Mouse (Mus musculus): Measurements from ENCODE around the gene Ramac.

The Ramac gene

DNA sequence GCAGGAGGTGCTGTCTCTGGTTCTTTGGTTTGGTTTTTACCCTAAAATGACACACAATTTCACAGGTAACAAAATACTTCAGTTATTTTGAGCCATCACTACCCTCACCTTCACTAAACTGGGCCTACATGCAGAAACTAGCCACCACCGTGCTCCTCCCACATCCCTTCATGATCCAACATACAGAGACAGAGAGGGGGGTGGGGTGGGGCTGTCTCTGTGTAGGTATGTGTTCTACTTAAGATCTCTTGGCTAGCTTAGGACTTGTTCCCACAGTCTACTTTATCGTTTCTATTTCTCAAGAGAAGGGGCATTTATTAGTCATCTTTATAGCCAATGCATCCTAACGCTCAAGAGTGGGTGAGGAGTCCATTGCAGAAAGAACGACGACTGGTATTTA is 25.8 kb downstream of the Ramac start:
- no peak for DNase-seq

- peak; percentile 89 for DNase-seq
These were observed 26.5 kb downstream of the Ramac start, which contains the start of gene 3110040N11Rik for GRCm38 (mm10) chr7:81789095-81789757. Gene 3110040N11Rik (minus strand): TSS chr7:81789478.

DNA sequence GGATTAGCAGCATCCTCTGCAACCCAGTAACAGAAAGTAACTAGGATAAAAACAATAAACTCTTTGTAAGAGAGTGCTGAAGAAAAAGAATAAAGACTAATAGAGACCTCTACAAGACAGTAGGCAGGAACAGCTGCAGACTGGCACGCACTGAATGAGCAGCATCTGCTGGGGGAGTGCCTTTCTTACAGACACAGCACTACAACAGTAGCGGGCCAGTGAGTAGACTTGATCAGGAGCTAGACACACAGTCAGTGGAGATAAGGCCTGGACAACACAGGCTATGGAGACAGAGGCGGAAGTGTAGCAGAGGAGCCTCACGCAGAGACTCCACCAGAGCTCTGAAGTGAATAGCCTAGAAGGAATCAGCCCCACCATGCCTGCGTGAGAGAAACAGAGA is 43.3 kb downstream of the Ramac start:
- DNase-seq: no peak

All from right cerebral cortex, adult 18-20 months (tissue).